Mouse (Mus musculus): ENCODE results near the gene Pdap1. TPM values are rescaled to one million over a fixed set of nuclear protein-coding genes. Genes with fewer than 3 reads are reported as not detected.
A peak's percentile ranks its signal among the peaks of the same experiment; 100 is the strongest.
"Not testable (repeated sequence)": the region's sequence is repeated elsewhere in the genome, so short reads cannot be mapped to it uniquely, and the experiment has no call there.

Gene Pdap1
- polyA plus RNA-seq, 1 experiment from 2014 or later, result 134 TPM

DNA sequence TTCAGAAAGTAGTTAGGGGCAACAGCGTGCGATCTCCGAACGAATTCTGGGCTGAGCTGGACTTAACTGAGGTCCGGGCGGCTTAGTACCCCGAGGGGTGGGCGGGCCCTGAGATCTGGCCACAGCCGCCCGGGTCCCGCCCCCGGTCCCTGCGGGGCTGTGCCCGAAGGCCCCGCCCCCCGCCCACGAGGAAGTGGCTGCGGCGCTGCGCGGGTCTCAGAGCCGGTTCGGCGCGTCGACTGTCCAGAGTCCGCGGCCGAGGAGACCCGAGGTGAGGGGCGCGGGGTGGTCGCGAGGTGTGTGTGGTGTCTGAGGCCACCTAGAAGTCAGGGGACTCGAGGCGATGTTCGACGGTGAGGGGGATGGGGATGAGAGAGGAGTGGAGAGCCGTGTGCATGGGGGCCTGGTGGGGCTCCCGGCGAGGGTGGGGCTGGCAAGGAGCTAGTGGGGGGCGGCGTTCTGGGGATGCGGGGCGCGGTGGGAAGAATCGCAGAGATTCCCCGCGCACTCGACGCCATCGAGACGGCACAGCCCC lies 25.9 kb downstream of the Pdap1 start, which contains the start of gene Arpc1b:
TSS of gene Arpc1b (plus strand) at position 145 of the 535 bp plus-strand sequence.
- H3K79me2 ChIP-seq (ENCODE audit: inconsistent target), result peaks cover 47% of the 10 kb centered on the region
- under 1% methylated on average over 42 of the region's 53 CpGs for WGBS (ENCODE audit: missing documents)
- H3K36me3 ChIP-seq (ENCODE audit: inconsistent target), result peaks cover 33% of the 10 kb centered on the region
- peak within 1 kb of the TSS; percentile 99 for H3K27ac ChIP-seq
- H3K4me3 ChIP-seq (ENCODE audit: inconsistent target), result peak within 1 kb of the TSS; percentile 84

DNA sequence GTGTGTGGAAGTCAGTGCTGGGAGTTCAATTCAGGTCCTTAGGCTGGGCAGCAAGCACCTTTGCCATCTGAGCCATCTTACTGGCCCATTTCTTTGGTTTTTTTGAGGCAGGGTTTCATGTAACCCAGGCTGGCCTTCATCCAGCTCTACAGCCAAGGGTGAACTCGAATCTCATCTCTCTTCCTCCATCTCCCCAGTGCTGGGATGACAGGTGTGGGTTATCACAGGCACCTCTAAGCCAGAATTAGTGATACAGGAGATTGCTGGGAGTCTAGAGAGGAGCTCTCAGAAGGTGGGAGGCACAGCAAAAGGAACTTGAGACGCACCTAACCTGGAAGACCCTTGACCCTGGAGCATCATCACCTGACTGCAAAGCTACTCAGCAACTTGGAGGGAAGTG lies 26.6 kb downstream of the Pdap1 start:
- peak overlapping the region; percentile 55 for H3K27ac ChIP-seq
- 35% methylated on average over 2 of the region's 2 CpGs for WGBS (ENCODE audit: missing documents)
- H3K36me3 ChIP-seq (ENCODE audit: inconsistent target), result peaks cover 37% of the 10 kb centered on the region
- peaks cover 40% of the 10 kb centered on the region for H3K79me2 ChIP-seq (ENCODE audit: inconsistent target)
- H3K4me3 ChIP-seq (ENCODE audit: inconsistent target), result peak overlapping the region; percentile 28; the same call in 1 of the 2 replicates

DNA sequence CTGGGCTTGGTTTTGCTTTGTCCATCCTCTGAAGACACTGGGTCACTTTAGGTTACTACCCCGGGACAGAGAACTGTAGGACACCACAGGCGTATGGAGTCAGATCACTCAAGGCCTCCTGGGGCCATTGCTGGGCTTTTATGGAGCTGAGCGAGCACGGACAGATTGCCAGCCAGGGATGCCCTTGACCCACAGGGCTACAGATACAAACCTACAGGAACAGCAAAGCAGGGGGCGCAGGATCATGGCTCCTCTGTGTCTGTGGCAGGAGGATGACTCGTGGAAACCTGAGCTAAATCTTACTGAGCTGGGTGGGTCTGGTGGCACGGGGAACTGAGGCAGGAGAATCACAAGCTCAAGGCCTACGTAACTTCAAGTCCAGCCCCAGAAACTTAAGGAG lies 27.5 kb downstream of the Pdap1 start:
- Histone ChIP-seq H3K27ac (no peak overlapping the region), H3K4me3 (ENCODE audit: inconsistent target) (no peak overlapping the region), H3K36me3 (ENCODE audit: inconsistent target) (peaks cover 37% of the 10 kb centered on the region), H3K79me2 (ENCODE audit: inconsistent target) (peaks cover 32% of the 10 kb centered on the region)
- WGBS (ENCODE audit: missing documents), result 92% methylated on average over 8 of the region's 8 CpGs

DNA sequence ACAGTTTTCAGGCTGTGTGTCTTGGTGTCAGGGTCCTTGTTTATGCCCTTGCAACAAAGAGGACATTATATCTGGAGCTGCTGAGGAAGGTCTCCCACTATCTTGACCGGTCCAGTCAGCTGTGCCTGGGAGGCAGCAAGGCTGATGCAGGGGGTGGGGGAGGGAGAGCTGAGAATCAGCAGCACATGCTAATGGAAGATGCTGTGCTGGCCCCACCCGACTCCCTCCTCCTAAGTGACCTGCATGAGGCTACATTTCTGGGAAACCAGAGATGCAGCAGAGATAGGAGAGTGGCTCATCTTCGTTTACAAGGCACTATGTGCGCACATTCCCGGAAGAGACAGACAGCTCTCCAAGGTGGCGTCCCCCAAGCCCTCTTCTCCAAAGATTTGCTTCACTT lies 29.6 kb downstream of the Pdap1 start:
- Histone ChIP-seq H3K4me3 (ENCODE audit: inconsistent target) (no peak overlapping the region), H3K36me3 (ENCODE audit: inconsistent target) (peaks cover 45% of the 10 kb centered on the region), H3K27ac (no peak overlapping the region), H3K79me2 (ENCODE audit: inconsistent target) (peaks cover 12% of the 10 kb centered on the region)
- WGBS (ENCODE audit: missing documents), result 96% methylated on average over 6 of the region's 6 CpGs

DNA sequence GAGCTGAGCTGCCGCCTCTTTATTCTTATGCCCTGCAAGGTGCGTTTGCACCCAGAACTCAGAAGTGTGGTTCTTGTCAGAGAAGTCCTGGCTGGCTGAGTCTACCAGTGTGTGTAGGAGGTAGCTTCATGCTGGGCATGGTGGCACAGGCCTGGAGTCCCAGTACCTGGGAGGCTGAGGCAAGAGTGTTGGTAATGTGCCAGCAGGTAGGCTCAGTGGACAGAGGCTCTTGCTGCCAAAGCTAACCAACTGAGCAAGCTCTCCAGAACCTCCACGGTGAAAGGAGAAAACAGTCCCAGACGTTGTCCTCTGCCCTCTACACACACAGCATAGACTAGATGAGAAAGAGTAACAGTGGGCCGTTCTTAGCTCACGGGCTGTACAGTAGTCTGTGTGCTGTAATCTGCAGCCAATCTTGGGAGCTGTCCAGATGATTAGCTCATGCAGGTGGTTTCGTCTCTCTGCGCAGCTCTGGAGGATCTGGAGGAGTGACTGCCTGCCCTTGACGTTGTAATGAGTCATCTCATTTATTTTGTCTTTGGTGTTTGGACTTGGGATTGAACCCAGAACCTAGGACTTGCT lies 34.3 kb downstream of the Pdap1 start:
- H3K36me3 ChIP-seq (ENCODE audit: inconsistent target), result peaks cover 77% of the 10 kb centered on the region

DNA sequence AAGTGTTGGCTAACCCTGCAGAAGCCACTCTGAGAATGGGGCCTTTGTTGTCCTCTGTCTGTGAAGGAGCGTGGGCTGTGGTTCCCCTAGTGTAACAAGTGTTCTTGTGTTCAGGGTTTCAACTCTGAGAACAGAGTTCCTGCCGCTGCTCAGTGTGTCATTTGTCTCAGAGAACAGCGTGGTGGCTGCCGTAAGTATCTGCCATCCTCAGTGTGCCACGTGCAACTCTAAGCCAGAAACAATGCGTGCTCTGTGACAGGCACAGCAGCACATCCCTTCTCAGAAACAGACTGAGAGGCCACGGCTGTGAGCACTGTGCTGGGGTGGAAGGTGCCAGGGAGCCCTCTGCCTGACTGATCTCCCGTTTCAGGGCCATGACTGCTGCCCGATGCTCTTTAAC lies 35.7 kb downstream of the Pdap1 start:
- H3K27ac ChIP-seq, result no peak overlapping the region
- H3K4me3 ChIP-seq (ENCODE audit: inconsistent target), result no peak overlapping the region
- 89% methylated on average over 9 of the region's 9 CpGs for WGBS (ENCODE audit: missing documents)
- H3K79me2 ChIP-seq (ENCODE audit: inconsistent target), result no peaks in the 10 kb centered on the region
- H3K36me3 ChIP-seq (ENCODE audit: inconsistent target), result peaks cover 76% of the 10 kb centered on the region

More for the DNA sequence above, 34.3 kb downstream of the Pdap1 start:
- Histone ChIP-seq H3K79me2 (ENCODE audit: inconsistent target) (no peaks in the 10 kb centered on the region), H3K4me3 (ENCODE audit: inconsistent target) (no peak overlapping the region), H3K27ac (no peak overlapping the region)
- 88% methylated on average over 9 of the region's 9 CpGs for WGBS (ENCODE audit: missing documents)

DNA sequence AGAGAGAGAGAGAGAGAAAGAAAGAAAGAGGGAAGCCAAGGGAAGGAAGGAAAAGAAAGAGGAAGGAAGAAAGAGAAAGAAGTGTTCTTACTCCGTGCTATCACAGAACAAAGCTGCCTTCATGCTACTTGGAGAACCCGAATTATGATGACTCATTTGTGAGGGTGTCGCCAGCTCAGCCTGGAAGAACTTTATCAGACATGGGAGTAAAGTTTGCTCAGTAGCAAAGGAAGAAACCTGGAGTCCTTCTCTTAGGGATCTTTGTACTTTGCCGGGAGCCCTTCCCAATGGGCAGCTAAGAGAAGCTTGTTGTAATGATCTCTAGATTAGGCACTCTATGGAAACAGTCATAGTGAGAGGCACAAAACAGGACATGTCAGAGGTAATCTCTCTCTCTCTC lies 37.3 kb downstream of the Pdap1 start:
- WGBS (ENCODE audit: missing documents), result 44% methylated on average over 4 of the region's 4 CpGs
- Histone ChIP-seq H3K36me3 (ENCODE audit: inconsistent target) (peaks cover 64% of the 10 kb centered on the region), H3K79me2 (ENCODE audit: inconsistent target) (no peaks in the 10 kb centered on the region), H3K4me3 (ENCODE audit: inconsistent target) (no peak overlapping the region), H3K27ac (no peak overlapping the region)

DNA sequence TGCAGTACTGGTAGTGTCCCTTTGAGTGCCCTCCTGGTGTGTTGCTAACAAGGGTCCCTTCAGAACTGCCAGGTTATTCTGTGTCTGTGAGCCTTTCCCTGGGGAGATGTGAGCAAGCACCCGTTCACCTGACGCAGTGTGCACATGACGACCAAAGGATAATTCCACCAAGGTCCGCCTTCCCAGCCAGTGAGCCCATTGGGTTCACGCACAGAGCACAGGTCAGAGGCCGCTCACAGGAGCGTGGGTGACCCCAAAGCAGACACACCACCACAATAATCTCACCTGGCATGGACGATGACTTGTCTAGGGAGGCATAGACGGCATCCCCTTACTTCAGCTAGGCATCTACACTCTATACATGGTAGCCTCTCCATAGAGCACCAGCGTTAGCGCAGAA lies 38.6 kb downstream of the Pdap1 start:
- H3K4me3 ChIP-seq (ENCODE audit: inconsistent target); H3K79me2 ChIP-seq (ENCODE audit: inconsistent target); H3K27ac ChIP-seq: not testable (repeated sequence)
- WGBS (ENCODE audit: missing documents), result 94% methylated on average over 7 of the region's 11 CpGs
- peaks cover 69% of the 10 kb centered on the region for H3K36me3 ChIP-seq (ENCODE audit: inconsistent target)

DNA sequence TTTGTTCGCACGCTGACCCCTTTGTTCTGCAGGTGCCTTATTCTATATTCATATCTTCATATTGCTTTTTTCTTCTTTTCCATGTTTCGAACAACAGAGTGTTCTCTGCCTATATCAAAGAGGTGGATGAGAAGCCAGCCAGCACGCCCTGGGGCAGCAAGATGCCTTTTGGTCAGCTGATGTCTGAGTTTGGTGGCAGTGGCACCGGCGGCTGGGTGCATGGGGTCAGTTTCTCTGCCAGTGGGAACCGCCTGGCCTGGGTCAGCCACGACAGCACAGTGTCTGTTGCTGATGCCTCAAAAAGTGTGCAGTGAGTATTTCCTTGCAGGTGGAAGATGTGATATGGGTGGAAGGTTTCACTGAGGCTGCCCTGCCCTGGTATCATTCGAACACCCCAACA lies 39.1 kb downstream of the Pdap1 start:
- peaks cover 69% of the 10 kb centered on the region for H3K36me3 ChIP-seq (ENCODE audit: inconsistent target)
- no peak overlapping the region for H3K27ac ChIP-seq
- H3K4me3 ChIP-seq (ENCODE audit: inconsistent target), result no peak overlapping the region
- H3K79me2 ChIP-seq (ENCODE audit: inconsistent target), result no peaks in the 10 kb centered on the region
- WGBS (ENCODE audit: missing documents), result 96% methylated on average over 8 of the region's 9 CpGs

DNA sequence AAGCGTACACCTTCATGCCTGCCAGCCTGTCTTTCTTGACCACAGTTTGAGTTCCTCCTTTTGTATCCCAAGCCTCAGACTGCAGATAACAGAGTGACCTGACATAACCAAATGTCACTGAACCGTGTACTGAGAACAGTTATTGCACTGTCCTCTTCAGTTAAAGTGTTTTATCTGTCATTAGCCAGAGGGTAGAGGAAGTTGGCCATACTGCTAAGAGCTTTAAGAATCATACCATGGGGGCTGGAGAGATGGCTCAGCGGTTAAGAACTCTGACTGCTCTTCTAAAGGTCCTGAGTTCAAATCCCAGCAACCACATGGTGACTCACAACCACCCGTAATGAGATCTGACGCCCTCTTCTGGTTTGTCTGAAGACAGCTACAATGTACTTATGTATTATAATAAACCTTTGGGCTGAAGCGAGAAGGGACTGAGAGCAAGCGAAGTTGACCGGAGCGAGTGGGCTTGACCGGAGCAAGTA lies 41.7 kb downstream of the Pdap1 start:
- no peak overlapping the region for H3K4me3 ChIP-seq (ENCODE audit: inconsistent target)
- H3K36me3 ChIP-seq (ENCODE audit: inconsistent target), result peaks cover 58% of the 10 kb centered on the region
- H3K27ac ChIP-seq, result no peak overlapping the region
- H3K79me2 ChIP-seq (ENCODE audit: inconsistent target), result no peaks in the 10 kb centered on the region
- 72% methylated on average over 10 of the region's 10 CpGs for WGBS (ENCODE audit: missing documents)

DNA sequence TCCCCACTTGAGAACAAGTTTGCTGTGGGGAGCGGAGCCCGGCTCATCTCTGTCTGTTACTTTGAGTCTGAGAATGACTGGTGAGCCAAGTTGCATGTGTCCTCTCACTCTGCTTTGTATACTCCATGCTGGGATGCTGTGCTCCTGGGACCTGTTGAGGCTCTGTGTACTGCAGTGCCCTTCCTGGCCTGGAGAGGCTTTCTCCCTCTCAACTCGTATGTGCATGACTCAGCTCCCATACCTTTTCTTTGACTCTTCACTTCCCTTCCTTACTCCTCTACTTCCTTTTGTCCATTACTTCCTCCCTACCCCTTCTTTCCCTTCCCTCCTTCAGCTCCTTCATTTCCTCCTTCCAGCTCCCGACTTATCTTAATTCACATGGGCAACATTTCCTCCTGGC lies 43.8 kb downstream of the Pdap1 start:
- Histone ChIP-seq H3K36me3 (ENCODE audit: inconsistent target) (peaks cover 67% of the 10 kb centered on the region), H3K4me3 (ENCODE audit: inconsistent target) (no peak overlapping the region), H3K79me2 (ENCODE audit: inconsistent target) (peaks cover 4% of the 10 kb centered on the region), H3K27ac (no peak overlapping the region)
- 81% methylated on average over 4 of the region's 4 CpGs for WGBS (ENCODE audit: missing documents)

DNA sequence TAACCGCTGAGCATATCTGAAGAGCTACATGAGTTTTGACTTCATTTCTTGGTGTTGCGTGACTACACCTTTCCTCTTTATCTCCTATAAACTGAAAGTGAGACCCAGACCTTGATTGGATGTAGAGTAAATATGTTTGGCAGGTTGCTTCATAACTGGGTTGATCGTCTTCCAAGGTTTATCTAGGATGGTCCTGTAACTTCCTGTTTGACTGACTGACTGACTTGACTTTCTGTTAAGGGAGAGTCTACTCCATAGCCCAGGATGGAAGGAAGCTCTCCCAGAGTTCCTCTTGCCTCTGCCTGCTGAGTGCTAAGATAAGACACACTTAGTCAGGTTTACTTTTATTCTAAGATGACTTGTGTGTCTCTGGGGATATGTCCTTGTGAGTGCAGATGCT lies 50.2 kb downstream of the Pdap1 start:
- WGBS (ENCODE audit: missing documents), result 71% methylated on average over 3 of the region's 3 CpGs
- peaks cover 28% of the 10 kb centered on the region for H3K36me3 ChIP-seq (ENCODE audit: inconsistent target)

DNA sequence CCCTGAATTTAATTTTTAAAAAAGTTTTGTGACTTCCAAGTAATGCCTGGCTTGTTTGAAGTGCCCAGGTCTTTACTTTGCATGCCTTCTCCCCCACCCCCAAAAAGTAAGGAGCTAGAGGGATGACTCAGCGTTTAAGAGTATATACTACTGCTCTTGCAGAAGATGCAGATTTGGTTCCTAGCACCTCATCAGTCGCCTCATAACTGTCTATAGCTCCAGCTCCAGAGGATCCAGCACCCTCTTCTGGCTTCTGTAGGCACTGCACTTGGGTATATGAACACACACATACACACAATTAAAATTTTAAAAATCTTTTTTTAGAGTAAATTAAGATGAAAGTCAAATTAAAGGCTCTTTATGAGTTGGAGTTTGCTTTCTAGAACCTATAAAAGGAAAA lies 51.9 kb downstream of the Pdap1 start:
- peaks cover 16% of the 10 kb centered on the region for H3K36me3 ChIP-seq (ENCODE audit: inconsistent target)
- no peak overlapping the region for H3K4me3 ChIP-seq (ENCODE audit: inconsistent target)
- peaks cover 79% of the 10 kb centered on the region for H3K79me2 ChIP-seq (ENCODE audit: inconsistent target)
- WGBS (ENCODE audit: missing documents), result 94% methylated on average over 2 of the region's 2 CpGs
- H3K27ac ChIP-seq, result no peak overlapping the region

More for the DNA sequence above, 50.2 kb downstream of the Pdap1 start:
- Histone ChIP-seq H3K79me2 (ENCODE audit: inconsistent target) (peaks cover 67% of the 10 kb centered on the region), H3K27ac (no peak overlapping the region), H3K4me3 (ENCODE audit: inconsistent target) (no peak overlapping the region)

DNA sequence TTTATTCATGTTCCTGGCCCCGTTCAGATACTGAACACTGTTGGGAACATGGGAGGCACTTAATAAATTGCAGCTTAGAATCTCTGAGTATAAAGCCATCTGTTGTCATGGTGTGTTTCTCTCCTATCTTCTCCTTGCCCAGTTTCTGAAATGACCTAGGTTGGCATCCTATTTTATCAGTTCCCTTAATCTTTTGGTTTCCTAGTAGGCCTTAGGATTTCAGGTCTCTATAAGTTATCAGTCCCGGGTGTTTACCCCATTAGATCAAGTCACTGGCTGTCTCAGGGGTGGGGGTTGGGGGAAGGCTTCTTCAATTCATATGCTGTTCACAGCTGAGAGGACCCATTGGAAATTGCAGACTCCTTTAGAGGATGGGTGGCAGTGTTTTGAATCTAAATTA lies 55.2 kb downstream of the Pdap1 start:
- H3K36me3 ChIP-seq (ENCODE audit: inconsistent target), result no peaks in the 10 kb centered on the region
- H3K4me3 ChIP-seq (ENCODE audit: inconsistent target), result peak overlapping the region; percentile 91
- 71% methylated on average over 2 of the region's 2 CpGs for WGBS (ENCODE audit: missing documents)
- H3K79me2 ChIP-seq (ENCODE audit: inconsistent target), result peaks cover 62% of the 10 kb centered on the region
- no peak overlapping the region for H3K27ac ChIP-seq

DNA sequence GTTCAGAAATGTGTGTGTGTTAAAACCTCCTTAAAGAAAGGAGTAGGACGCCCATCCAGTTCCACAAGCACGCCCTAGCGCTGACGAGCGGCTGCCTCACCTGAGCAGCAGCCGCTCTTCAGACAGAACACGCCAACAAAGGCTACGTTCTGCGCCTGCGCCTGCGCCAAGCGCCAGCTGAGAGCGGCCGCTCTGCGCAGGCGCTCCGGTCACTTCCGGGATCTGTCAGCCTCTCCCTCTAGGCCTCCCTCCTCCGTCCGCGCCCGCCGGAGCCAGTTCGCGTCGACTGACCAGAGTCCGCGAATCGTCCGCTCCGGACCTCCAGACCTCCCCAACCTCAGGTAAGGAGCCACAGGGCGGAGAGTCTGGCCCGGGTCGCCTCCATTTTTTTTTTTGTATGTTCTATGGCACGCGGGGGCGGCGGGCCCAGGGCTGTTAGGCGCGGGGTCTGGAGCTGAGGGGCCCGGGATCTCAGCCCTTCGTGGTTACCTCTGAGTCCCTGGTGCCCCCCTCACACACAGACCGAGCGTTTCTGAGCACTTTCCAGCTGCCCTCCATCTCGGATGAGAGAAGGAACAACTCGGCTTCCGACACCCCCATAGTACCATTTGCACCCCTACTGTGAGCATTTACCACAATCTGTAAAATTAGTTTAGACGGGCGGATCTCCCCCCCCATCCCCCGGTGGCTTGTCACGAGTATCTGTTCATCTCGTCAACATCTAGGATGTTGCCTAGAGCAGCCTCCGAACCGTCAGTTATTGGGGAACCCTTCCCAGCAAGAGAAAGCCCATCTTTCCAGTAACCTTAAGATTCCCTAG lies 56.2 kb downstream of the Pdap1 start, which contains the start of the genes Arpc1a and Kpna7:
TSS of gene Arpc1a (plus strand) at position 199 of the 820 bp plus-strand sequence.
TSS of gene Kpna7 (minus strand) at position 399 of the 820 bp plus-strand sequence.
- Histone ChIP-seq H3K4me3 (ENCODE audit: inconsistent target) (peak within 1 kb of the TSS; percentile 91), H3K36me3 (ENCODE audit: inconsistent target) (no peaks in the 10 kb centered on the region), H3K79me2 (ENCODE audit: inconsistent target) (peaks cover 52% of the 10 kb centered on the region), H3K27ac (peak within 1 kb of the TSS; percentile 58)
- 1% methylated on average over 52 of the region's 54 CpGs for WGBS (ENCODE audit: missing documents)

Measured in macrophage (primary cell).